Mouse (Mus musculus) heart, postnatal 0 days (tissue): ENCODE data around the gene Lad1.

Source experiments
- CTCF ChIP-seq: IDR thresholded peaks from 2 replicates; pipeline ENCODE4 v1.5.1; 2016; ENCODE audit warnings: antibody characterized with exemption, control low read depth, low read depth
- EP300 ChIP-seq: IDR thresholded peaks from 2 replicates; pipeline ENCODE4 v1.6.1; 2016; ENCODE audit warnings: antibody characterized with exemption, low read depth

DNA sequence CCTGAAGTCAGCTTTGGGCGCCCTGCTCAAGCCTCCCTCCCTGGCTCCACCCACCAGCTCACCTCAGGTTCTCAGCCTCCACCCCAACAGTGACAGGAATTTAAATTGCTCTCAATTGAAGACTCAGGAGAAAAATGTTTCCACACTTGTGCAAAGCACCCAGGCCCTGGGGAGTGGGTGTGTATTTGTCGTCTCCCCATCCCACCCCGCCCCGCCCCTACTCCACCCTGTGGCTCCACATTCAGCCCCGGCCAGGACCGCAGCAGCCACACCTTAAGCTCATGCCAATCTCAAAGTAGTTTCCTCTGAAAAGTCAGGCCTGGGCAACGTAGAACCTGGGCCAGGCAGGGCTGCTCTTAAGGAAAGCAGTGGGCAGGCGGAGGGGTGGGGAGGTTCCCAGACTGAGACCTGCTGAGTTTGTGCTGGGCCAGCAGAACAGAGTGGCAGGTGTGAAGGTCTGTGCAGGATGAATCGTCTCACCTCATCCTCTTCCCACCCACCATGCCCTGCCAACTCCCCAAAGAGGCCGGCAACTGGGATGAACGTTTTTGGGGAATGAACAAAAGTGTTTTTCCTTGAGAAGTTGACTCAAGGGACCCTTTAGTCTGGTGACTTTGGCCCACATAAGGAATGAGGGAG lies 38.9 kb downstream of the Lad1 start:
- TF ChIP-seq CTCF (no peak), EP300 (0 out of 2 replicates have a peak, but pooled peaks have one; percentile 3)
